Mouse (Mus musculus) CH12.LX (cell line): Measurements from ENCODE around the gene Nmnat2. TPM values are rescaled to one million over a fixed set of nuclear protein-coding genes. Genes with fewer than 3 reads are reported as not detected.

Experiments
- DNase-seq: peaks from one replicate; pipeline ENCODE4 v3.0.0-alpha.2; 2013; ENCODE audit errors: extremely low read depth
- H3K27ac ChIP-seq: 2 replicates; pipeline ENCODE4 v1.5.1; 2012; ENCODE audit warnings: low read depth, mild to moderate bottlenecking, control low read depth, moderate library complexity; ENCODE audit not compliant: insufficient read depth
- H3K27me3 ChIP-seq: replicated peaks from 2 replicates; pipeline ENCODE3; 2012; ENCODE audit warnings: inconsistent platforms
- H3K36me3 ChIP-seq, 2 experiments: replicated peaks in 1 of 2; 2 replicates each; pipeline versions ENCODE3 to v1.6.1; 2012; ENCODE audit warnings: inconsistent platforms in 1 of 2, low read length in 1 of 2, mild to moderate bottlenecking in 1 of 2, mixed read lengths in 1 of 2, moderate library complexity in 1 of 2; ENCODE audit not compliant: control insufficient read depth in 1 of 2, insufficient read depth in 1 of 2
- H3K4me1 ChIP-seq, 2 experiments: 2 replicates each; pipeline ENCODE4 v1.6.1; 2012; ENCODE audit warnings: inconsistent platforms in 1 of 2, moderate library complexity in 1 of 2; ENCODE audit not compliant: insufficient read depth in 2 of 2, control insufficient read depth in 1 of 2
- H3K4me2 ChIP-seq: 2 replicates; pipeline ENCODE4 v1.6.1; 2012; ENCODE audit warnings: low read depth, mild to moderate bottlenecking, control low read depth; ENCODE audit not compliant: poor library complexity, insufficient read depth, severe bottlenecking
- H3K4me3 ChIP-seq, 3 experiments: fragments of 150-350 bp in 1 of 3; sonication (generic) in 1 of 3; replicated peaks in 1 of 3; 2 replicates each; pipeline versions ENCODE3 to v1.5.1; 2011 to 2012; ENCODE audit warnings: low read depth in 2 of 3, low read length in 2 of 3, mild to moderate bottlenecking in 2 of 3, moderate library complexity in 2 of 3, control low read depth in 1 of 3, improper control_type of control experiment in 1 of 3, inconsistent platforms in 1 of 3, mixed read lengths in 1 of 3; ENCODE audit not compliant: poor library complexity in 1 of 3
- H3K79me2 ChIP-seq: replicated peaks from 2 replicates; pipeline ENCODE4 v1.6.1; 2012; ENCODE audit warnings: mild to moderate bottlenecking, moderate library complexity; ENCODE audit not compliant: control insufficient read depth, poor library complexity, insufficient read depth, severe bottlenecking; ENCODE audit errors: extremely low read depth
- H3K9ac ChIP-seq: 2 replicates; pipeline ENCODE4 v1.6.1; 2012; ENCODE audit warnings: low read depth, mild to moderate bottlenecking, control low read depth, moderate library complexity; ENCODE audit not compliant: insufficient read depth
- H3K9me3 ChIP-seq: replicated peaks from 2 replicates; pipeline ENCODE3; 2012; ENCODE audit warnings: low read length, inconsistent platforms, mixed read lengths
- CHD1 ChIP-seq: IDR thresholded peaks from 2 replicates; pipeline ENCODE4 v1.6.1; 2012; ENCODE audit warnings: low read depth, low read length, improper control_type of control experiment, inconsistent platforms
- CHD2 ChIP-seq: IDR thresholded peaks from 2 replicates; pipeline ENCODE4 v1.6.1; 2011; ENCODE audit warnings: low read length, improper control_type of control experiment
- E2F4 ChIP-seq: IDR thresholded peaks from 2 replicates; pipeline ENCODE4 v1.6.1; 2011; ENCODE audit warnings: low read depth, low read length, improper control_type of control experiment; ENCODE audit not compliant: insufficient replicate concordance
- ELF1 ChIP-seq: IDR thresholded peaks from 2 replicates; pipeline ENCODE4 v1.6.1; 2014; ENCODE audit warnings: low read depth, mild to moderate bottlenecking, inconsistent platforms, low read length, improper control_type of control experiment
- EP300 ChIP-seq: IDR thresholded peaks from 2 replicates; pipeline ENCODE4 v1.6.1; 2011; ENCODE audit warnings: low read length, improper control_type of control experiment
- ETS1 ChIP-seq: conservative IDR thresholded peaks from 2 replicates; pipeline ENCODE4 v1.6.1; 2012; ENCODE audit warnings: low read depth, mild to moderate bottlenecking, inconsistent platforms, low read length, improper control_type of control experiment, moderate library complexity
- GABPA ChIP-seq: IDR thresholded peaks from 2 replicates; pipeline ENCODE4 v1.6.1; 2012; ENCODE audit warnings: low read depth, low read length, improper control_type of control experiment, inconsistent platforms; ENCODE audit not compliant: insufficient replicate concordance
- HCFC1 ChIP-seq: IDR thresholded peaks from 2 replicates; pipeline ENCODE4 v1.6.1; 2012; ENCODE audit warnings: low read depth, mild to moderate bottlenecking, inconsistent platforms, low read length, improper control_type of control experiment
- IRF4 ChIP-seq: IDR thresholded peaks from 2 replicates; pipeline ENCODE4 v1.6.1; 2014; ENCODE audit warnings: low read depth, mild to moderate bottlenecking, inconsistent platforms, low read length, improper control_type of control experiment
- JUND ChIP-seq: conservative IDR thresholded peaks from 2 replicates; pipeline ENCODE4 v1.6.1; 2011; ENCODE audit warnings: low read depth, low read length, improper control_type of control experiment
- MAX ChIP-seq: IDR thresholded peaks from 2 replicates; pipeline ENCODE4 v1.6.1; 2011; ENCODE audit warnings: low read length, improper control_type of control experiment
- MAZ ChIP-seq: IDR thresholded peaks from 2 replicates; pipeline ENCODE4 v1.6.1; 2012; ENCODE audit warnings: low read depth, mild to moderate bottlenecking, inconsistent platforms, low read length, improper control_type of control experiment, moderate library complexity
- MEF2A ChIP-seq: IDR thresholded peaks from 2 replicates; pipeline ENCODE4 v1.6.1; 2014; ENCODE audit warnings: low read depth, mild to moderate bottlenecking, inconsistent platforms, low read length, improper control_type of control experiment, borderline replicate concordance
- MXI1 ChIP-seq: IDR thresholded peaks from 2 replicates; pipeline ENCODE4 v1.6.1; 2011; ENCODE audit warnings: mild to moderate bottlenecking, low read depth, low read length, improper control_type of control experiment
- NELFE ChIP-seq: IDR thresholded peaks from 2 replicates; pipeline ENCODE4 v1.6.1; 2011; ENCODE audit warnings: low read depth, low read length, improper control_type of control experiment
- NRF1 ChIP-seq: IDR thresholded peaks from 2 replicates; pipeline ENCODE4 v1.6.1; 2014; ENCODE audit warnings: low read depth, mild to moderate bottlenecking, inconsistent platforms, low read length, improper control_type of control experiment, moderate library complexity
- PAX5 ChIP-seq: IDR thresholded peaks from 2 replicates; pipeline ENCODE4 v1.6.1; 2012; ENCODE audit warnings: low read length, inconsistent platforms, mixed read lengths
- POLR2AphosphoS2 ChIP-seq: IDR thresholded peaks from 2 replicates; pipeline ENCODE4 v1.6.1; 2011; ENCODE audit warnings: low read depth, low read length, improper control_type of control experiment
- RAD21 ChIP-seq: IDR thresholded peaks from 2 replicates; pipeline ENCODE4 v1.6.1; 2011; ENCODE audit warnings: low read depth, mild to moderate bottlenecking, low read length, improper control_type of control experiment, moderate library complexity
- TBP ChIP-seq: conservative IDR thresholded peaks from 2 replicates; pipeline ENCODE4 v1.6.1; 2011; ENCODE audit warnings: low read depth, low read length, improper control_type of control experiment
- TCF12 ChIP-seq: IDR thresholded peaks from 2 replicates; pipeline ENCODE4 v1.6.1; 2014; ENCODE audit warnings: low read depth, mild to moderate bottlenecking, inconsistent platforms, low read length, improper control_type of control experiment
- UBTF ChIP-seq: IDR thresholded peaks from 2 replicates; pipeline ENCODE4 v1.6.1; 2012; ENCODE audit warnings: low read depth, mild to moderate bottlenecking, inconsistent platforms, low read length, improper control_type of control experiment, moderate library complexity
- USF1 ChIP-seq: IDR thresholded peaks from 2 replicates; pipeline ENCODE4 v1.6.1; 2014; ENCODE audit warnings: low read depth, mild to moderate bottlenecking, inconsistent platforms, low read length, improper control_type of control experiment
- dilution Hi-C: fragments of 300-500 bp; cut with MboI; formaldehyde crosslinking; loops from 2 replicates; pipeline ENCODE4 v1.14.3; 2020; ENCODE audit warnings: low sequenced_read_pairs; ENCODE audit not compliant: extremely low pct_unique_long_range_greater_than_20kb, extremely low pct_ligation_motif_present
- in situ Hi-C: fragments of 300-500 bp; cut with MboI; formaldehyde crosslinking; loops from 3 replicates; pipeline ENCODE4 v1.14.3; 2019; ENCODE audit warnings: low sequenced_read_pairs, low pct_ligation_motif_present, low pct_unique_long_range_greater_than_20kb, mixed read lengths
- polyA plus RNA-seq: library from polyadenylated mRNA; unstranded; fragments of >175 nt; gene quantifications from 2 replicates; pipeline ENCODE4 v1.2.1, GENCODE M21; 2012; ENCODE audit warnings: low read depth; ENCODE audit not compliant: insufficient read length
- total RNA-seq, 2 experiments: library from RNA; depleted of rRNA; stranded (reverse); fragments of 300-350 nt in 1 of 2; fragments of >200 nt in 1 of 2; gene quantifications; 2 replicates each; pipeline ENCODE4 v1.2.3; 2012 to 2014

The Nmnat2 gene
- total and polyA plus RNA-seq, 3 experiments, result 0.04 to 0.09 (median 0.09) TPM

- no peak for TF ChIP-seq CHD2
- TF ChIP-seq HCFC1, result no peak
- TF ChIP-seq RAD21, result no peak
- no peak for TF ChIP-seq TCF12
- TF ChIP-seq, all 38 proteins: peak for 0
- Histone ChIP-seq H3K4me2 (no peak overlapping the region), H3K4me3 (no peak overlapping the region), H3K27ac (no peak overlapping the region), H3K4me1 (peaks cover 5 to 13% of the 10 kb centered on the region in 2 experiments), H3K9me3 (no peaks in the 10 kb centered on the region), H3K27me3 (no peaks in the 10 kb centered on the region), H3K9ac (no peak overlapping the region), H3K36me3 (no peaks in the 10 kb centered on the region), H3K79me2 (no peaks in the 10 kb centered on the region)
- dilution Hi-C loops (no loop called here), in situ Hi-C loops (no loop called here)
- no peak for DNase-seq
Measured at GRCm38 (mm10) chr1:153093172-153093571, 138.4 kb downstream of the Nmnat2 start.

DNA sequence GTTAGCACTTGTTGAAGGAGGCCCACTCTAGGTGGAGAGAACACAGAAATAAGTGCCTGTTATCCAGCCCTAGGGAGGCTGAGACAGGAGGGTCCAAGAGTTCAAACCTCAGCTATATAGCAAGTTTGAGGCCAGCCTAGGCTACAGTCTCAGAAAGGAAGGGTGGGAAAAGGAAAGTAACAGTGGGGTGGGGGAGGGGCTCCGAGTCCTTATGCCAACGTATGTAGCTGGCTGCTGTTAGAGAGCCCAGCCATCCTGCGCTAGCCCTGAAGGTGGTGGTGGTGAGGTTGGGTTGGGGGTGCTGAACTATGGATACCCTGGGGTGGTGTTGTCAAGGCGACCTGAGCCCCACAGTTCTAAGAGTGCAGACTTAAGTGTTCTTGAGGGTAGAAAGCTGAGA lies 138.8 kb downstream of the Nmnat2 start:
- TF ChIP-seq POLR2AphosphoS2 (no peak), GABPA (no peak), PAX5 (no peak), E2F4 (no peak), UBTF (no peak), TBP (no peak), USF1 (no peak), MXI1 (no peak), ETS1 (no peak), ELF1 (no peak), IRF4 (no peak), MAX (no peak), NELFE (no peak), CHD2 (no peak), EP300 (no peak), MAZ (no peak), JUND (no peak), MEF2A (no peak), NRF1 (no peak), CHD1 (no peak)
- Histone ChIP-seq H3K36me3 (no peaks in the 10 kb centered on the region), H3K79me2 (no peaks in the 10 kb centered on the region), H3K27me3 (no peaks in the 10 kb centered on the region), H3K9me3 (no peaks in the 10 kb centered on the region), H3K27ac (no peak overlapping the region), H3K9ac (no peak overlapping the region), H3K4me2 (no peak overlapping the region), H3K4me1 (peaks cover 5 to 13% of the 10 kb centered on the region in 2 experiments), H3K4me3 (no peak overlapping the region)
- dilution Hi-C loops, result no loop called here
- in situ Hi-C loops, result no loop called here
- no peak for DNase-seq
